In genomic region chr7:109082269-109083112, GRCm38 (mm10) we compare ENCODE assay signal across 8 mouse cellular contexts. TPM values are rescaled to one million over a fixed set of nuclear protein-coding genes. Genes with fewer than 3 reads are reported as not detected.
DNase-seq lines count a peak whose midpoint lies in the region; ATAC-seq and TF ChIP-seq lines count a peak whose summit lies in the region.

No protein-coding gene starts in this region.

- H3K27me3 ChIP-seq in lung, embryonic 14.5 days (ENCODE audit: insufficient read depth, low read length): peaks cover 16% of the 10 kb centered on the region
- H3K27me3 ChIP-seq in heart, postnatal 0 days (ENCODE audit: control insufficient read depth, insufficient read depth, low read length): peaks cover 10% of the 10 kb centered on the region
- H3K27me3 ChIP-seq in limb, embryonic 12.5 days: peaks cover 29% of the 10 kb centered on the region
- no peaks in the 10 kb centered on the region for H3K27me3 ChIP-seq in myocyte (ENCODE audit: control insufficient read depth, insufficient read depth, insufficient read length)

- H3K4me3 ChIP-seq in lung, embryonic 14.5 days (ENCODE audit: low read depth, low read length): peak overlapping the region; percentile 46
- peak overlapping the region; percentile 23 for H3K4me3 ChIP-seq in heart, postnatal 0 days (ENCODE audit: low read depth, low read length)
- peak overlapping the region; percentile 61 for H3K4me3 ChIP-seq in limb, embryonic 12.5 days (replicated peaks)
- no peak overlapping the region for H3K4me3 ChIP-seq in myocyte

- no peaks in the 10 kb centered on the region for H3K9me3 ChIP-seq in lung, embryonic 14.5 days (ENCODE audit: low read depth, low read length)
- no peaks in the 10 kb centered on the region for H3K9me3 ChIP-seq in heart, postnatal 0 days (replicated peaks; ENCODE audit: control insufficient read depth, low read length)
- no peaks in the 10 kb centered on the region for H3K9me3 ChIP-seq in limb, embryonic 12.5 days

- ATAC-seq in lung, embryonic 14.5 days (ENCODE audit: insufficient read depth): no peak
- no peak for ATAC-seq in heart, postnatal 0 days (ENCODE audit: insufficient read depth, low read depth)
- no peak for ATAC-seq in limb, embryonic 12.5 days (ENCODE audit: insufficient number of reproducible peaks, insufficient read depth, low FRiP score, low TSS enrichment, low read depth)

- H3K79me2 ChIP-seq in myocyte (ENCODE audit: control insufficient read depth, insufficient read depth): no peaks in the 10 kb centered on the region

- no peak overlapping the region for H3K9ac ChIP-seq in lung, embryonic 14.5 days
- H3K9ac ChIP-seq in heart, postnatal 0 days (replicated peaks; ENCODE audit: low read depth, low read length): no peak overlapping the region
- H3K9ac ChIP-seq in limb, embryonic 12.5 days (replicated peaks): peak overlapping the region; percentile 53

- no peak overlapping the region for H3K27ac ChIP-seq in lung, embryonic 14.5 days (ENCODE audit: low read depth)
- no peak overlapping the region for H3K27ac ChIP-seq in heart, postnatal 0 days (ENCODE audit: low read depth)
- H3K27ac ChIP-seq in limb, embryonic 12.5 days: no peak overlapping the region

- no peaks in the 10 kb centered on the region; the same call in 1 of the 2 replicates for H3K4me1 ChIP-seq in lung, embryonic 14.5 days (ENCODE audit: insufficient read depth)
- H3K4me1 ChIP-seq in heart, postnatal 0 days (ENCODE audit: control insufficient read depth, insufficient read depth): no peaks in the 10 kb centered on the region
- peaks cover 6% of the 10 kb centered on the region; the same call in 1 of the 2 replicates for H3K4me1 ChIP-seq in limb, embryonic 12.5 days (replicated peaks)

- H3ac ChIP-seq in myocyte (ENCODE audit: control insufficient read depth, insufficient read length): no peak overlapping the region

- 20% methylated on average over 12 of the region's 12 CpGs for WGBS in lung, embryonic 14.5 days
- whole genome bisulfite sequencing in heart, postnatal 0 days: 18% methylated on average over 12 of the region's 12 CpGs
- WGBS in limb, embryonic 12.5 days: 25% methylated on average over 12 of the region's 12 CpGs

- H3K4me2 ChIP-seq in lung, embryonic 14.5 days: peak overlapping the region; percentile 63
- H3K4me2 ChIP-seq in heart, postnatal 0 days (ENCODE audit: low read depth, low read length): peak overlapping the region; percentile 45
- H3K4me2 ChIP-seq in limb, embryonic 12.5 days: peak overlapping the region; percentile 74
- no peak overlapping the region for H3K4me2 ChIP-seq in myocyte (ENCODE audit: low read depth)

- H3K36me3 ChIP-seq in lung, embryonic 14.5 days (ENCODE audit: insufficient read depth): no peaks in the 10 kb centered on the region
- no peaks in the 10 kb centered on the region for H3K36me3 ChIP-seq in heart, postnatal 0 days (replicated peaks; ENCODE audit: control insufficient read depth, insufficient read depth, low read length)
- H3K36me3 ChIP-seq in limb, embryonic 12.5 days: no peaks in the 10 kb centered on the region
- H3K36me3 ChIP-seq in myocyte (ENCODE audit: control insufficient read depth, insufficient read depth): no peaks in the 10 kb centered on the region

- no peak for TF ChIP-seq POLR2A in myocyte (IDR thresholded peaks at IDR 0.05; ENCODE audit: insufficient read length, low read depth)

- peak; percentile 86 for DNase-seq in lung, embryonic 14.5 days
- no peak for DNase-seq in lung, postnatal 25 days (ENCODE audit: low spot score)
- peak; percentile 68 for DNase-seq in embryo, embryonic 11 days
- DNase-seq in heart, postnatal 0 days (ENCODE audit: low spot score): no peak
- no peak for DNase-seq in cerebellum, adult 11 months
- no peak for DNase-seq in cerebellum, adult 18-20 months

- no peak for TF ChIP-seq EP300 in heart, postnatal 0 days (IDR thresholded peaks at IDR 0.05; ENCODE audit: low read depth)

- no peak for TF ChIP-seq CTCF in lung, embryonic 14.5 days (IDR thresholded peaks at IDR 0.05; ENCODE audit: low read depth)
- no peak for TF ChIP-seq CTCF in heart, postnatal 0 days (IDR thresholded peaks at IDR 0.05; ENCODE audit: low read depth)

TF ChIP-seq in myocyte, 11 proteins besides CTCF, POLR2A, EP300 and RAD21:
- TF ChIP-seq USF1 (IDR thresholded peaks at IDR 0.05; ENCODE audit: low read depth): no peak
- no peak for TF ChIP-seq E2F4 (IDR thresholded peaks at IDR 0.05; ENCODE audit: insufficient read depth)
- TF ChIP-seq MAX (IDR thresholded peaks at IDR 0.05; ENCODE audit: low read depth): no peak
- no peak for TF ChIP-seq TCF12 (IDR thresholded peaks at IDR 0.05; ENCODE audit: insufficient read depth, poor library complexity, severe bottlenecking)
- TF ChIP-seq POLR2AphosphoS2 (IDR thresholded peaks at IDR 0.05; ENCODE audit: insufficient read length, low read depth): no peak
- no peak for TF ChIP-seq CEBPB (IDR thresholded peaks at IDR 0.05; ENCODE audit: insufficient read depth, poor library complexity, severe bottlenecking)
- TF ChIP-seq REST (IDR thresholded peaks at IDR 0.05; ENCODE audit: insufficient read depth, insufficient read length): peak; percentile 37

RNA-seq across cellular contexts. Expression of gene Ric3, which starts 0.6 kb away (rescaled TPM):
- polyA plus RNA-seq in lung, embryonic 14.5 days (2014; fragmentation: Nextera tagmentation; extraction: Ambion mirVana): 1.1 and 1.7 TPM in 2 replicates
- total RNA-seq in heart, postnatal 0 days (2014; rRNA removed; ENCODE audit: low replicate concordance): 0.42 and 0.54 TPM in 2 replicates
- 0.38 and 0.58 TPM in 2 replicates for polyA plus RNA-seq in heart, postnatal 0 days (2015; fragmentation: Nextera tagmentation; extraction: Ambion mirVana)
- 4.2 and 4.7 TPM in 2 replicates for polyA plus RNA-seq in limb, embryonic 12.5 days (2016; fragmentation: Nextera tagmentation; extraction: Ambion mirVana)
- polyA plus RNA-seq in myocyte (2012; fragmentation: generic; extraction: Trizol): not detected

Comparison
In these comparisons a context has a peak if more than half of its experiments do, and no peak if none do; other contexts are left out.
1. DNase-seq: peak in lung, embryonic 14.5 days (single experiment) and embryo, embryonic 11 days (single experiment); none in lung, postnatal 25 days (single experiment), heart, postnatal 0 days (single experiment), cerebellum, adult 11 months (single experiment) and cerebellum, adult 18-20 months (0 of 2).